Mouse (Mus musculus): ENCODE measurements at regions not wholly inside any gene's neighbourhood (a gene's known extent, or its start where the extent isn't known, plus 50 kb on each side); places are given as distances from the start of the nearest gene placed in this dataset.
"Not testable (repeated sequence)": the region's sequence is repeated elsewhere in the genome, so short reads cannot be mapped to it uniquely, and the experiment has no call there.

DNA sequence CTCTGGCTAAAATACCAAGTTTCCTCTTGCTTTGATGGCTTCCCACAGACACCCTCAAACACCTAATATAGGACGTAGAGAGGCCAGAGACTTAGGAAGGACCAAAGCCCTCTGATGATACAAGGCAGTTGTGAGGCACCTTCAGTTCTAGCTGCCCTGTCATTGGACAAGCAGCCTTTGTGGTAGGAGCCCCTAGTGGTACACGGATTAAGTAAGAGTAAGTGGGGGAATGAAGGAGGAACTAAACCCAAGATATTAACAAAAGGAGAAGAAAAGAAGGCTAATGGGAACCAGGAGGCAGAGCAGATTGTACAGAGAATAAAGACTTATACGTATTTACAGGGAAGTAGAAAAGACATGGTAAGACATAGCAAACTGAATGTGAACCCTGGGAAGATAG, 352.3 kb upstream of the Tmco5 start:
- DNase-seq (ENCODE audit: low spot score): not testable (repeated sequence)

DNA sequence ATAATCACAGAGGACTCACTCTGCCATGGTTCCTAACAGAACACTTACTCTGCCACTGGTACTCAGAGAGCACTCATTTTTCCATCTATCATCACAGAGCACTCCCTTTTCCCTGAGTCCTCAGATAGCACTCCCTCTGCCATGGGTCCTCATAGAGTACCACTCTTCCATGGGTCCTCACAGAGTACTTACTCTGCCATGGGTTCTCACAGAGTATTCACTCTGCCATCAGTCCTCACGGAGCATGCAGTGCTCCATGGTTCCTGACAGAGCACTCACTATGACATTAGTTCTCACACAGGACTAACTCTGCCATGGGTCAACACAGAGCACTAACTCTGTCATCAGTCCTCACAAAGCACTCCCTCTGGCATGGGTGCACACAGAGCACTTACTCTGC, 342.0 kb upstream of the Tmco5 start:
- DNase-seq (ENCODE audit: low spot score): no peak

- DNase-seq (ENCODE audit: low spot score): no peak
These were observed 319.1 kb upstream of the Tmco5 start for GRCm38 (mm10) chr2:116559350-116559749.

- no peak for DNase-seq (ENCODE audit: low spot score)
These were observed 294.5 kb upstream of the Tmco5 start for GRCm38 (mm10) chr2:116583989-116584388.

DNA sequence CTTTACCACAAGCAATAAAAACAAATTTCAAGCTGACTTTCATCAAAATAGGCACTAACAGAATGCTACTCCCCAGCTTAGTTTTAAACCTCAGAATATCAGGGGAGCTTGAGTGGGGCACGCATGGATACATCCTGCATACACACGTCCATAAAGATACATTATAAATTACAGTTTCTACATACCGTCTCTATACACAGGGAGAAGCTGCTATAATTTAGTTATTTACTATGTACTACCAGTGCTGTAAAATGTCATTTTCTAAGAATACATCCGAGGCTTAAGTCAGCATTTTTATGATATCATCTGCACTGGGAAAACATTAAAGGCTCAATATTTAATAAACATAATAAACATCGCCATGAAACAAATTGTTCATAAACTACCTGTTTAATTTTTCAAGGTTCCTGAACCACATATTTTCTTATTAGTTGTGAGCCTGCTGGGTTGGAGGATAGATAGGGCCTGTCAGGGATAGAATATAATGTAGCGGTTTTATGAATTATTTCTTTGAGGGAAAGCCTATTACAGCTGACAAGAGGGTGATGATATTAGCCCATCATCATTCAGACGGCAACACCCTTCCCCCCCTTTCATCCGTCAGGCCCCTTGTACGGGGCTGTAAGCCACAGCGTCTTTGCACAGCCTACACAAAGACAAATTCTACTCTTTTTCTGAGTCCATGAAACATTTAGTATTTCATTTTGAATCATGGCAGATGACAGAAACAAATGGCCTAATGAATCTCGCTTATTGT, 292.1 kb upstream of the Tmco5 start:
- DNase-seq (ENCODE audit: low spot score): no peak

DNA sequence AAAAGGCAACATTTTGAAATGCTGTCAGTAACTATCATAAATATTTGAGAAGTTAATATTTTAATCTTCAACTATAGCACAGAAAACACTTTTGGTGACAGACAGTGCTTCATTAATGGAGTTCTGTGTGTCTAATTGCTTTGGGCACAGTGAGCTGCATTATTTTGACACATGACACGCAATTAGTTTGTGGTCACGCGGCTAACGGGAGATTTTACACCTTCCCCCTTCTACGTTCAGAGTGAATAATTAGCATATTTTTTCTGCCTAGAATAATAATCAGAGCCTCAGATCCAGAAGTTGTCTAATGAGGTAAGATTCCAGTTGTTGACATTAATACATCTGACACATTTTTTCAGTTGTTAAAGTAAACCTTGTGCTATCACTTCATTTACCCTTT, 272.6 kb upstream of the Tmco5 start:
- DNase-seq (ENCODE audit: low spot score): no peak

GRCm38 (mm10) chr2:116639935-116640334, 238.6 kb upstream of the Tmco5 start:
- no peak for DNase-seq (ENCODE audit: low spot score)

DNA sequence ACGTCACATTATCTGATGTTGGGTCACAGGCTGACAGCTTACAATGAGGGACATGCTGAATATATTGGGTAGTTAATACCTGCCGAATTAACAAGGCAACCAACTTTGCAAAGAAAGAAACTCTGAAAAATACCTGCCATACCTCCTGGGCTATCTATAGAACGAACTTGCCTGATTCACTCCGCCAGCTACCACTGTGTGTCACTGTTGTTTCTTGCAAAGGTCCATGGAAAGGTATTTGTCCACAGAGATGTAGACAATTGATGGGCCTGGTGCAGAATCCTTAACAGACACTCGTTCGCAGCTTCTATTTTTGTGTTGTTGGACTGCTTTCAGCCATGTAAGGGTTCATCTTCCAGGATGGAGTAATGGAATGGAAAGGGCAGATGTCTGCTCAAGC, 226.4 kb upstream of the Tmco5 start:
- no peak for DNase-seq (ENCODE audit: low spot score)

GRCm38 (mm10) chr2:116685756-116686155, 192.7 kb upstream of the Tmco5 start:
- DNase-seq (ENCODE audit: low spot score): no peak

DNA sequence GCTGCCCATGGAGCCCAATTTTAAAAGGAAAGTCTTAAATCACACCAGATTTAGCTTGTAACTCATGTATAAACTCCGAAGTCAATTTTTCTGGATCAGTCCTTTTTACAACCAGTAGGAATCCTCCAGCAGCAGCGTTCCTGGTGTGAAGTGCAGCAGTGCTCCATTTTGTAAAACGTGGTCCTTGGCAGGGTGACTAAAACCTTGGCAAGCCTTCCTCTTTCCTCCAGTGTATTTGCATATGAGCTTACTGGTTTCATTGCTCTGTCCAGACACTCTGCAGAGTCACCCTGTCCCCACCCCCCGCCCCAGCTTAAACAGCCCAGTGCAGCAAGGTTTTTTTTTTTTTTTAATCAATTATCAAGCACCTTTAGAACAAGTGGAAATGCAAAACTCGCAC, 180.9 kb upstream of the Tmco5 start:
- DNase-seq (ENCODE audit: low spot score): no peak

GRCm38 (mm10) chr2:116704705-116705104, 173.8 kb upstream of the Tmco5 start:
- no peak for DNase-seq (ENCODE audit: low spot score)

DNA sequence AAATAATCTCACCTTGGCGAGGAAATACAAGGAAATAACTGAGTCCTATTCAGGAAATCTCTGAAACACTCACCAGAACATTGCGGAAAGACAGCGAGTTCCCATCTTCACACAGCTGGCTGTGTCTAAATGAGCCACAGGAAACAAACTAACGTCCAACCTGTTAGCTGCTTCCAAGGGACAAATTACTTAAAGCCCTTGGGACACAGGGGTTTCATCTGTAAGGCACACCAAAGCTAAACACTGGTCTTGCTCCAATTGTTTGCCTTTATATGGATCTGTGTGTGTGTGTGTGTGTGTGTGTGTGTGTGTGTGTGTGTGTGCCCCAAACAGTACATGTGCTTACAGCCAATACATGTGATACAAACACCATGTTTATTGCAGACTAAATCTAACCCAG, 168.9 kb upstream of the Tmco5 start:
- DNase-seq (ENCODE audit: low spot score): no peak

DNA sequence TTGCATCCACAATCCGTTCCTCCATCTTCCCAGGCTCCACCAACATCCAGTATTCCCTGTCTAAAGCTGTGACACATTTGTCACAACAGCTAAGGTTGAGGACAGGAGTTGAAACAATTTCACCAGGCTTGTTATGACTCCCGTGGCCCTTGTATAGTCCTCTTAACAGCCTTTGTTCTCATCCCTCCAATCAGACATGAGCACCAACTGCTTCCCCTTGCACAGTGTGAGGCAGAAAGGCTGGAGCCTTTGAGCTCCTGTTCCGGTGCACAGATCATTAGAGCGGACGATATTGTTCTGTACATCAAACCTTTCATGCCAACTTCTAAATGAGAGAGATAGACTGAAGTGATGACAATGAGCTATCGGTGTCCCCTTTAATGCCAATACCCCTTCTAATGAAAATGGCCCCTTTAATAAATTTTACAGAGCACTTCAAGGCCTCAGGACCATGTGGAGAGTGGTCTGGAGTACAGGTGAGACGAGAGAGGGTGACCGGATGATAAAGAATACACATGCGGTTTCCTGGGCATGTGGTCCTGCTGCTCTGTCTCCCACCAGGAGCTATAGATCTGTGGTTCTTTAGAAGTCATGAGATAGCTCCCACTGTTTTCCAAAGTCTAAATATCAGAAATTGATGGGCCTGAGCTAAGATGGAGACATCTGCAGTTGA, 161.8 kb upstream of the Tmco5 start:
- no peak for DNase-seq (ENCODE audit: low spot score)

DNA sequence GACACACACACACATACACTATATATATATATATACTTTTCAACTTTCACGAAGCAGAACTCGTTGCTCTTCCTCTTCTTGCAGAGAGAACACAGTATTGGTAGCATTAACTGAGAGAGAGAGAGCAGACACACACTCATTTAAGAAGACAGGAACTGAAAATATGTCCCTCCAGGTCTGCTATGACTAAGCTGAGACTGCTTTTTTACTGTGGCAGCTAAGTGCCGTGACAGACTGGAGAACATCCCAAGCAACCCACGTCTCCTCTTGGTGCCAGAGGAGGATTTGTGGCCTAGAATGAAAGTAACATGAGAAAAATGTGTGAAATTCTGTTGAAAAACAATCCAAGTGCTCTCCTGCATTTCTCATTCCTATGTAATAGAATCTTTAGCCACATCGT, 159.9 kb upstream of the Tmco5 start:
- no peak for DNase-seq (ENCODE audit: low spot score)

DNA sequence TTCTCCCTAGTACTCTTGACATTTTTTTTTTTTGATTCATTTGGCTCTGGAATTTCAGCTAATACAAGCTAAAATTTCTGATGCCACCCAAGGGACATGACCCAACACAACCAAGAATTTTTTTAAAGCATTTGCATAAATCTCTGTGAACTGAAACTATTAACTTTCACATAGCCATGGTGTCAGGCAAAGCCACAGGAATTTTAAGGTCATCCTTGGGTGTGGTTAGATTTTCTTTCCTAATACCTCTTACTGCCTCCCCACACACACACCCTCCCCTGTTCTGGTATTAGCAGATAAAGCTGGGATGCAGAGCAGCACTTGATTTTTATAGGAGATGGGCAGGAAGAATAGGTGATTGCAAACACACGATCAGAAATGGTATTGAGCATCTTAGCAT, 150.9 kb upstream of the Tmco5 start:
- no peak for DNase-seq (ENCODE audit: low spot score)

- DNase-seq (ENCODE audit: low spot score): peak; percentile 2
These were observed 142.8 kb upstream of the Tmco5 start for GRCm38 (mm10) chr2:116735702-116736101.

DNA sequence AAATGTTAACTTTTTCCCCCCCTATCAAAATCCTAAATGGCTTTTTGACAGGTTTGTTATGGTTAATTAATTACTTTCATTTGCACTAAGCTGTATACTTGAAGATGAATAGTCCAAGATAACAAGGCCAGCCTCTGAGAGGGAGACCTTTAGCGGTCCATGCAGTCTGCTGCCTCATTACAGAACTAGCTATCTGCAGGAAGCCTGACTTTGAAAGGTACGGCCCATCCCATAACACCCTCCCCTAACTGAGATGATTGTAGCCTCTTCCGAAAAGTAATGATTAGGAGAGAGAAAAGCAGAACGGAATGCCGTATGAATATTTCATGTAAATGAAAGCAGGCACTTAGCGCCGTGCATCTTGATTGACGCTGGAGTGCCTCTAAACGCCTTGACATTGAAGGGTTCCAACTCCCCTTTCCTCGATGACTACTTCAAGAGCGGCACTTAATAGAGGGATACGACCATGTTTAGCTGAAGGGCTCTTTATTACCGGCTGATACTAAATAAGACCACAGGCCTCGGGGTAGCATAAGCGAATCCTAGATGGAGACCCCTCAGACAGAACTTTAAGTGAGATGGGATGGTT, 109.9 kb upstream of the Tmco5 start:
- no peak for DNase-seq (ENCODE audit: low spot score)

GRCm38 (mm10) chr2:116769186-116769585, 109.3 kb upstream of the Tmco5 start:
- DNase-seq (ENCODE audit: low spot score): no peak

DNA sequence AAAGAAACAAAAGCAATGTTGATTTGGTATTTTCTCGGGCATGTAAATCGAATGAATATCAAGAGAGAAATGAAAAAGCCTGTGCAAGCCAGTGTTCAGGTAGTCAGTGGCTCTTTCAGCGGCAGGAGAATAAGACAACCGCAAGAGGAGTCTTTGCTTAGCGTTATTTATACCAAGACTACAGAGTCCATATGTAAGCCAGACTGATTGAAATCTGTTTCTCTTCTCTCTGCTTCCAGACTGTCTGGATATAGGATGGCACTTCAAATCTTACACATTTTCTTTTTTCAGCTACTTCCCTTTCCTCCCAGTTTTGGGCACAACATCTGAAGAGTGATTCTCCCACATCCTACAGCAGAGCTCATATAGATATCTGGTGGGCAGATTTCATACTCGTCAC, 105.9 kb upstream of the Tmco5 start:
- DNase-seq (ENCODE audit: low spot score): no peak

DNA sequence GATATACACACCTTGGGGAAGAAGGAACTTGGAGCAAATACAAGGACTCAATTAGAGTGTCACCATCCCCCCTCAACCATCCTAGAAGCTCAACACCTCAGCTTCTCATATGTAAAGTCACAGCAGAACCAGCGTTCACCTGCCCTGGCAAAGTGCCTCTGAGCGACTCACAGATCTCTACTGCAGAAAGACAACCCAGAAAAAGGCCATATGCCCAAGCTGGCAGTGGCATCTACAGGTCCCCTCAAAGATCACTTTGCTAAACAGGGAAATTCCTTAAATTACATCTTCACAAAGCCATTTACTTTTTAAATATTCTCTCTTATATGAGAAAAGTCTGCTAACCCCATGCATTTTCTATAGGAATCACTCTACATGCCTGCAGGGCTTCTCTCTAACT, 78.3 kb upstream of the Tmco5 start:
- no peak for DNase-seq (ENCODE audit: low spot score)

DNA sequence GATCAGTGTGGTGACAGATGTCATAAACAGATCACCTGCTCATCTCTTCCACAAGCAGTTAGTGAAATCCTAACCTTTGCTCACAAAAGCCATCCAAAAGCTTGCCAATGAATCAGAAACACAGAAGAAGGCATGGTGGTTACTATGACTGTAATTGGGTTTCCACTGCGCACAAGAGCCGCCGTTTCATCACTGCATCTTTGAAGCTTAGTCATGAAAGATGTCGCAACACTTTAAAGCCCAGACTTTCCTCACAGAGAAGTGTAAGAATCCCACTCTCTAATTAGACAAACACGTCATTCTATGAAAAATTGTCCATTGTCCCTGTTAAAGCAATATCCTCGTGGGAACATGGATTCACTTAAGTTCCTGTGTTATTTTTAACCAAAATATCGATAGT, 76.9 kb upstream of the Tmco5 start:
- DNase-seq (ENCODE audit: low spot score): no peak

- DNase-seq (ENCODE audit: low spot score): no peak
These were observed 71.3 kb upstream of the Tmco5 start for GRCm38 (mm10) chr2:116807207-116807606.

- no peak for DNase-seq (ENCODE audit: low spot score)
These were observed 70.9 kb upstream of the Tmco5 start for GRCm38 (mm10) chr2:116807636-116808035.

DNA sequence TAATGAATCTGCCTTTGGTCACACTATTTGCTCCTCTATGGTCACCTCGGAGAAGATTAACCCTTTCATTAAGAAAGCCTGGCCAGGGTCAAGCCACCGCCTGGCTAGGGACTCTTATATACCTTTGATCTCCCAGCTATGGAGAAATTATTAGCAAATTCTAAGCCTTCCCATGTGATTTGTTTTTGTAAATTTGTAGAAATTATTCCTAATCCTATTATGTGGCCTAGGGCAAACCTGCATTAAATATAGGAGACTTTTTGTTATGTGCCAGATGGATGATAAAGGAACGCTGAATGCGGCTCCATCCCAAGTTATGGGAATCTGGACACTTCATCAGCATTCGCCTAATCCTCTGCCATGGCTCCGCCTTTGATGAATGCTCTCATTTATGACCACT, 70.4 kb upstream of the Tmco5 start:
- no peak for DNase-seq (ENCODE audit: low spot score)

Measured in ovary, postnatal 10 days (tissue).